Mouse (Mus musculus): ENCODE results near the gene Ddx24. TPM values are rescaled to one million over a fixed set of nuclear protein-coding genes. Genes with fewer than 3 reads are reported as not detected.

Ddx24 gene
- total RNA-seq, 2 experiments from 2014 or later: 45.6 to 45.9 TPM

DNA sequence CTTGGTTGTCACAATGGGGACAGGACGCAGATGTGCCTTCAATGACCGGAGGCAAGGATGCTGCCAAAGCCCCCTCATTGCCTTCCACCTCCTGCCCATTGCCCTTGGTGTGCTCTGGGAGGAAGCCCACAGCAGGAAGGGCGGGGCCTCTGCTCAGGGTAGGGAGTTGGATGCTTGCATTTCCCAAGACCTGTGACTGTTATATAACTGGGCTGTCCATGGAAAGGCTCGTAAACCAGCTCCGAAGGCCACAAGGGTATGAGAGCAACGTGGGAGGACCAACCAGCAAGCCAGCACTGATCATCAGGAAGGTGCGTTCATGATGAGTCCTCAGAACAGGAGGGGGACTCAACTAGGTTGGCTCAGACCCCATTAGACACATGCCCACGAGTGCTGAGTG lies 64.8 kb downstream of the Ddx24 start:
- no peak for DNase-seq
- intact Hi-C loops (cut with DNase I; ENCODE audit: low total_unique reads): no loop called here

DNA sequence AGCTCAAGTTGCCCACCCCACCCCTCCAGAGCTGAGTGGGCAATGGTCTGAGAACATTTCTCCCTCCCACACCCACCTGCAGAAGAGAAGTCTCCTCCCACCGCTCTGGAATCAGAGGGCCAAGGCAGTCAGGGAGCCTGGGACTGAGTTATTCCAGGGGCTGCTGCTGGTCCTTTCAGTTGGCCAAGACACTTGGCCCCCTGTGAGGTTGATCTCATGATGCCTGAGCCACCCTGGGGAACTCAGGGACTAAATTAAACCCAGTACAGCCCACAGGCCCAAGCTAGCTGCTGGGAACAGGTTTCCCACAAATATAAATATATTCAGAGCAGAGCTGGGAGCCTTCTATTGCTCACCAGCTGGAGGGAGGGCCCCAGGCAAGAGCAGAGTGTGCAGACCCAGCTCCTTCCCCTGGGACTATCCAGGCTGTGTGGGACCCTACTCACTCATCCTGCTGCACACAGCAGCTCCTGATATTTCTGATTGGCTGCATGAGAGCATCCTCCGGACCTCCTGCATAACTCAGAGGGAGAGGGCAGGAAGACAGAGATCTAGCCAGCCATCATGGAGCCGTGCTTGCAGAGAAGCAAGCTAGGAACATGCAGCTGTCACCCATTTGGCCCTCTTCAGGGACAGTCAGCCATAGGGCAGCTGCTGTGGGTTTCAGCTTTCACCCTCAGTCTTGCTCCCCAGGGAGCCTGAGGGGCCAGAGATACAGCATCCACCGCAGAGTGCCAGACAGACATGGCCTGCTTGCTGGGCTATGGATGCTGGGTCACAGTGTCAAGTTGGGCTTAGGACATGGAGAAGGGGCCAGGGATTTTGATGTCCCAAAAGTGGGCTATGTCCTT lies 66.5 kb downstream of the Ddx24 start:
- DNase-seq: peak; percentile 73
- intact Hi-C loops (cut with DNase I; ENCODE audit: low total_unique reads): no loop called here

DNA sequence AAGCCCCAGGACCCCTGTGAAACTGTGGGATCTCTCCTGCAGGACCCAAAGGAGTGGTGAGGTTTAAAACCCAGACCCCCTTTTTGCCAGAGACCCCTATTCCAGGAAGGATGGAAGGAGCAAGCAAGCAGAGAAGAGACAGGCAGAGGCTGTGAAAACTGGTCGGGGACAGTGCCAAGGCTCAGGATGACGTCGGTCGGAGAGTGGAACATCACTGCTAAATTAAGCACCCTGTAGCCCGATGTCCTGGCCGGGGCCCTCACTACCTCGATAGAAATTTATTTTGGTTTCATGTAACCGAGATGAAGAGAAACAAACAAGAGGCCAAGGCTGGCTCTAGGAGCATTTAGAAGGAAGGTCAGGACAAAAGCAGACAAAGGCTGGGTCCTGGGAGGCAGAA lies 67.4 kb downstream of the Ddx24 start:
- DNase-seq: peak; percentile 76
- intact Hi-C loops (cut with DNase I; ENCODE audit: low total_unique reads): no loop called here

Other genes starting within 250 kb of the Ddx24 start
- 10 to 100 TPM in 1 of 2 experiments, 1 to 10 TPM in 1; 2.3 to 14.0 TPM for gene Prima1, start 183.7 kb downstream of the Ddx24 start, total RNA-seq (2021)
- not detected for gene Fam181a, start 114.9 kb downstream of the Ddx24 start, total RNA-seq (2021)
- 100 to 1,000 TPM; 113 to 172 TPM for gene Asb2, start 69.8 kb downstream of the Ddx24 start, total RNA-seq (2021)
- 1 to 10 TPM; 3.1 to 3.6 TPM for gene Otub2, start 37.1 kb downstream of the Ddx24 start, total RNA-seq (2021)
- gene 9330161L09Rik, start 18.0 kb downstream of the Ddx24 start, total RNA-seq (2021): under 1 TPM; 0.62 to 0.70 TPM
- 10 to 100 TPM; 77.7 to 79.1 TPM for gene Ifi27, start 8.4 kb upstream of the Ddx24 start, total RNA-seq (2021)
- gene Ifi27l2a, start 17.9 kb upstream of the Ddx24 start, total RNA-seq (2021): 1 to 10 TPM; 4.7 to 4.9 TPM
- gene Ifi27l2b, start 31.4 kb upstream of the Ddx24 start, total RNA-seq (2021): not detected
- gene Ppp4r4, start 106.5 kb upstream of the Ddx24 start, total RNA-seq (2021): under 1 TPM; 0.27 to 0.84 TPM
- not detected for gene Serpina10, start 205.6 kb upstream of the Ddx24 start, total RNA-seq (2021)
- not detected for gene Serpina6, start 231.4 kb upstream of the Ddx24 start, total RNA-seq (2021)

All from gastrocnemius, postnatal 14 days (tissue).